Mouse (Mus musculus) bone marrow macrophage, adult 2 months (primary cell): ENCODE data around the gene Mtif3. TPM values are rescaled to one million over a fixed set of nuclear protein-coding genes. Genes with fewer than 3 reads are reported as not detected.
A peak's percentile ranks its signal among the peaks of the same experiment; 100 is the strongest.
"Not testable (repeated sequence)": the region's sequence is repeated elsewhere in the genome, so short reads cannot be mapped to it uniquely, and the experiment has no call there.

Source experiments
- H3K27ac ChIP-seq: 2 replicates; pipeline ENCODE4 v1.5.1; 2012; ENCODE audit warnings: low read depth, low read length; ENCODE audit not compliant: insufficient read depth
- H3K4me1 ChIP-seq: 2 replicates; pipeline ENCODE4 v1.6.1; 2012; ENCODE audit warnings: low read length; ENCODE audit not compliant: control insufficient read depth, insufficient read depth
- H3K4me3 ChIP-seq: 2 replicates; pipeline ENCODE4 v1.5.1; 2012; ENCODE audit warnings: mild to moderate bottlenecking, low read length, moderate library complexity; ENCODE audit not compliant: insufficient read depth
- CTCF ChIP-seq: IDR thresholded peaks from 2 replicates; pipeline ENCODE4 v1.5.1; 2012; ENCODE audit warnings: low read depth, mild to moderate bottlenecking, low read length, moderate library complexity
- POLR2A ChIP-seq: IDR thresholded peaks from 2 replicates; pipeline ENCODE4 v1.6.1; 2012; ENCODE audit warnings: mild to moderate bottlenecking, low read depth, low read length, borderline replicate concordance
- polyA plus RNA-seq: library from polyadenylated mRNA; stranded (reverse); fragments of >200 nt; gene quantifications from 2 replicates; pipeline ENCODE4 v1.2.4, GENCODE M21; 2012; ENCODE audit not compliant: missing spikeins, insufficient read depth, insufficient read length

The Mtif3 gene
- polyA plus RNA-seq, 1 experiment = 15.5 TPM

- 0 out of 2 replicates have a peak, but pooled peaks cover under 1% of the 10 kb centered on the region for H3K4me1 ChIP-seq
Observed at GRCm38 (mm10) chr5:146955651-146956050, 7.9 kb downstream of the Mtif3 start.

GRCm38 (mm10) chr5:146954576-146954975, 9.0 kb downstream of the Mtif3 start:
- Histone ChIP-seq H3K27ac (no peak overlapping the region), H3K4me1 (peaks cover 9% of the 10 kb centered on the region), H3K4me3 (no peak overlapping the region)
- TF ChIP-seq CTCF (no peak), POLR2A (no peak)

More at GRCm38 (mm10) chr5:146955651-146956050, 7.9 kb downstream of the Mtif3 start:
- TF ChIP-seq CTCF (no peak), POLR2A (no peak)
- H3K4me3 ChIP-seq = no peak overlapping the region
- H3K27ac ChIP-seq = no peak overlapping the region

GRCm38 (mm10) chr5:146948508-146949088, 15.0 kb downstream of the Mtif3 start, which contains the start of gene Gtf3a:
Gene Gtf3a, plus strand, starts transcription at chr5:146948657.
- Histone ChIP-seq H3K4me1 (peaks cover 21% of the 10 kb centered on the region), H3K27ac (peak within 1 kb of the TSS; percentile 98), H3K4me3 (peak within 1 kb of the TSS; percentile 88)
- TF ChIP-seq CTCF (no peak), POLR2A (no peak)

GRCm38 (mm10) chr5:146948041-146948507, 15.5 kb downstream of the Mtif3 start:
- peak overlapping the region; percentile 70 for H3K4me3 ChIP-seq
- H3K4me1 ChIP-seq = peaks cover 21% of the 10 kb centered on the region
- H3K27ac ChIP-seq = peak overlapping the region; percentile 98
- TF ChIP-seq POLR2A (no peak), CTCF (no peak)

GRCm38 (mm10) chr5:146947497-146947896, 16.1 kb downstream of the Mtif3 start:
- Histone ChIP-seq H3K4me3 (peak overlapping the region; percentile 19; the same call in 1 of the 2 replicates), H3K4me1 (peaks cover 21% of the 10 kb centered on the region), H3K27ac (peak overlapping the region; percentile 25)
- TF ChIP-seq CTCF (no peak), POLR2A (no peak)

GRCm38 (mm10) chr5:146946682-146947081, 16.9 kb downstream of the Mtif3 start:
- Histone ChIP-seq H3K4me3 (no peak overlapping the region), H3K4me1 (peaks cover 21% of the 10 kb centered on the region), H3K27ac (no peak overlapping the region)
- TF ChIP-seq POLR2A (no peak), CTCF (no peak)

- no peak overlapping the region for H3K4me3 ChIP-seq
- TF ChIP-seq CTCF (peak; percentile 30; the same call in 1 of the 2 replicates), POLR2A (no peak)
- no peak overlapping the region for H3K27ac ChIP-seq
- H3K4me1 ChIP-seq = peaks cover 11% of the 10 kb centered on the region
Observed at GRCm38 (mm10) chr5:146944568-146944967, 19.0 kb downstream of the Mtif3 start.

GRCm38 (mm10) chr5:146942965-146943364, 20.6 kb downstream of the Mtif3 start:
- Histone ChIP-seq H3K27ac (no peak overlapping the region), H3K4me3 (no peak overlapping the region), H3K4me1 (peaks cover 8% of the 10 kb centered on the region)
- no peak for TF ChIP-seq CTCF
- no peak for TF ChIP-seq POLR2A

- not testable (repeated sequence) for H3K4me1 ChIP-seq, H3K4me3 ChIP-seq, H3K27ac ChIP-seq
Observed at GRCm38 (mm10) chr5:146941939-146942338, 21.7 kb downstream of the Mtif3 start.

GRCm38 (mm10) chr5:146940219-146940618, 23.4 kb downstream of the Mtif3 start:
- no peaks in the 10 kb centered on the region for H3K4me1 ChIP-seq
- H3K4me3 ChIP-seq = no peak overlapping the region
- TF ChIP-seq CTCF = peak; percentile 72
- no peak for TF ChIP-seq POLR2A
- H3K27ac ChIP-seq = no peak overlapping the region

- Histone ChIP-seq H3K4me3 (no peak overlapping the region), H3K4me1 (no peaks in the 10 kb centered on the region), H3K27ac (no peak overlapping the region)
- TF ChIP-seq CTCF (peak; percentile 18; the same call in 1 of the 2 replicates), POLR2A (no peak)
Observed at GRCm38 (mm10) chr5:146939109-146939796, 24.3 kb downstream of the Mtif3 start.
